Mouse (Mus musculus) mouse embryonic stem cell (cell line): ENCODE results near the gene 4930539E08Rik.

Experiments used
- in situ Hi-C, 2 experiments: fragments of 300-500 bp; cut with MboI; formaldehyde crosslinking; loops; 1 replicate in 1 of 2; 3 replicates in 1 of 2; pipeline ENCODE4 v1.14.3; 2019 to 2020; ENCODE audit warnings: low sequenced_read_pairs in 2 of 2, low pct_unique_long_range_greater_than_20kb in 1 of 2, mixed read lengths in 1 of 2; ENCODE audit not compliant: unreplicated experiment in 1 of 2

The 4930539E08Rik gene

GRCm38 (mm10) chr17:28901559-28901958 lies 13.6 kb downstream of the 4930539E08Rik start:
- in situ Hi-C loops, result no loop called here

DNA sequence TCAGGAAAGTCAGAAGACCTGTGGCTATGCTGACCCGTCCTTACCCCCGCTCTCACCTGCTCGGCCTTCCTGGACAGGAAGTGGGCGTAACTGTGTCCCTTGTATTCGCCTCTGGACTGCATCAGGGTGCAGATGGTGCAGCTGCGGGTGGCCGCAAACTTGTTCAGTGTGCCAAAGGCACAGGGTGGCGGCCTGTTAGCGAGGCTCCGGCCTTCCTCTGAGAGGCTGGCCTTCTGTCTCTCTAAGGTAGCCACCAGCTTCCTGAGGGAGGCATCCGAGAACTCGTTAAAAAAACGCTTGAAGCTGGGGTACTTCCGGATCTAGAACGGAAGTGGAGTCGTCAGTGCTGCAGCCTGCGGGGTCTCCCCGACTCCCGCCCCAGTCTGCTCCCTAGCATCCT lies 15.7 kb downstream of the 4930539E08Rik start:
- in situ Hi-C loops, result no loop called here

DNA sequence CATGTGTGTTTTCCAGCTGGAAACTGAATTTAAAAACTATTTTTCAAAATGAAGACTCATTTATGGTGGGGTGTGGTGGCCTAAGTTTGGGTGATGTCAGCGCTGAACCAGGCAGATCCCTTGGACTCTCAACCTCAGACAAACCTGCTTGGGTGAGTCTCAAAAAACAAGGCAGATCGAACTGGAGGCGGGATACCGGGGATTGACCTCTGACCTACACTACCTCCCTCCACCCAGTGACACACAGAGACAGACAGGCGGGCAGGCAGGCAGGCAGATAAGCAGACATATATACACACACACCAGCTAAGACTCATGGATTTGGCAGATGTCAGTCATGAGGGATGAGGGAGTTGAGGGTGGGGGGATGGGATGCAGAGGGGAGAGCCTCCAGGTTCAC lies 16.9 kb downstream of the 4930539E08Rik start:
- in situ Hi-C loops, result no loop called here

- in situ Hi-C loops, result no loop called here
Observed at GRCm38 (mm10) chr17:28897817-28898216, 17.3 kb downstream of the 4930539E08Rik start.

GRCm38 (mm10) chr17:28896095-28896780 lies 18.9 kb downstream of the 4930539E08Rik start:
- in situ Hi-C loops, result no loop called here

DNA sequence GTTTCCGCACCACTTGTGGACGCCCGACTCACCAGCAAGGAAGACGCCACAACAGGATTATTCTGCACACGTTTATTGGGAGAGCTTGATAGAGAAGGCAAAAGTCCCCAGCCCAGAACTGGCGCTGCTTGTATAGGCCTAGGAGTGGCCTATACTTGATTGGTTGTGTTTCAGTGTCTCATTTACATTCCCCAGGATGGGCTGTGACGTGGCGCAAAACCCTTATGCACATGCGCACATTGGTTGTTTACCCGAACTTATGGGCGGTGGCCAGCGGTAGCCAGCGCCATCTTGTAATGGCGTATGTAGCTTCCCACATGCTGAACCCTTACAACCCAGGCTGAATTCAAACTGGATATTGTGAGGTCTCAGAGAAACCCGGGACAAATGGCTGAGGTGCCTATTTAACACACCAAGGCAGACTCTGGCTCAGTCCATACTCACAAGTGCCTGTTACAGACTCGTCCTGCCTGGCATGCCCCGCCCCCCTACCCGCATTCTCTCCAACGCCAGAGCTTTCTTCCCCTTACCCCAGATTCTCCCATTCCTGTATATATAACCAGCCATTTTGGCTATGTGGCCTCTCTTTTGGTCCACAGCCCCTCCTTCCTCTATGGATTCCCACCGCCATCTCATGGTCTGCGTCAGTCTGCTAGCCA lies 19.8 kb downstream of the 4930539E08Rik start:
- in situ Hi-C loops, result no loop called here

DNA sequence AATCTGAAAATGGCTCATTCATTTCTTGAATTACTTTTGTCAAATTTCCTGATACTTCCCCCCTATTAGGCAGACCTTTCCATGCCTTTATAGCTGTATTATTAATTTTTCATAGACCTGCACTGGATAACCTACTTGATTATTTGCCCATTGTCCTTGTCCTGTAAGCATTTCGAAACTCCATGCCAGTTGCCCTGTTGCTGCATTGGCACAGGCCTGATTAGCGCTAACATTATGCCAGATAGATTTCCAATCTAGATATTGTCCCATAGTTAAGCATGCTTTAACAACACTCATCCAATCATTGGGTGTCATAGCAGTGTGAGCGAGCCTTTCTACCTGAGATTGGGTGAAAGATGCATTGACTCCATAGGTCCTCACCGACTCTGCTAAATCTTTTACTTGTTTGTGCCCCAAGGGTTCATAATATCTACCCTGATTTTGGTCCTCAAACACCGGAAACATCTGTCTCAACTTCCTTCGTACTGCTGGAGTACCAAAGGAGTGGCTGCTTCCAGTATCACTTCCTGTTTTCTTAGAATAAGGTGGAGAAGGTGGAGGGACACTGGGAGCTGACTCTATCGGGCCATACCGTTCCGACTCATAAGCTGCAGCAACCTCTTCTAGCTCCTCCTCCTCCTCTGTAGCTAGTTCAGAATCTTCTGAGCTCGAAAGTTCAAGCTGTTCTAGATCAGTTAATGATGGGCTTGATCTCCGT lies 20.9 kb downstream of the 4930539E08Rik start:
- in situ Hi-C loops, result no loop called here

- in situ Hi-C loops, result no loop called here
Observed at GRCm38 (mm10) chr17:28886266-28886665, 28.9 kb downstream of the 4930539E08Rik start.

- in situ Hi-C loops, result no loop called here
Observed at GRCm38 (mm10) chr17:28885231-28885630, 29.9 kb downstream of the 4930539E08Rik start.

DNA sequence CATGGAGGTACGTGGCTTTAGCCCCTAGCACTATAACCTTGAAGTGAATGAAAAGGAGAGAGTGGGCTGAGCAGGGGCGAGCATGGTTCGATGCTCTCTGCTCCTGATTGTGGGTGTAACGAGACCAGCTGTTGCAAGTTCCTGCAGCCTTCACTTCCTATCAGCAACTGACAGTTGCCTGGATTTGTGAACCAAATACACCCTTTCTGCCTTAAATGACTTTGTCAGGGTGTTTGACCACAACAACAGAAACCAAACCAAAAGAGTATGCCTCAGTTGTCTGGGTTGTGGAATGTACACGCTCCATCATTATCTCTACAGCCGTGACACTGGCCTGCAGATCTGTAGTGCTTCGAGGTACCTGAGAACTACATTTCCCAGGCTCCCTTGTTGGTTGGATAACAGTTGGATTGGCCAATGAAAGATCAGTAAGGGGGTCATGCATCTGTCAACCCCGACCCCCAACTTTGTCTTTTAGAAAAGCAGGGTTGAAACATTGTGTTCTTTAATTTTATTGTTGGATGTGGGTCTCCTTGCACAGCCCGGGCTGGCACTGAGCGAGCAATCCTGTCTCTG lies 31.1 kb downstream of the 4930539E08Rik start:
- in situ Hi-C loops, result no loop called here

GRCm38 (mm10) chr17:28882810-28883209 lies 32.3 kb downstream of the 4930539E08Rik start:
- in situ Hi-C loops, result no loop called here

DNA sequence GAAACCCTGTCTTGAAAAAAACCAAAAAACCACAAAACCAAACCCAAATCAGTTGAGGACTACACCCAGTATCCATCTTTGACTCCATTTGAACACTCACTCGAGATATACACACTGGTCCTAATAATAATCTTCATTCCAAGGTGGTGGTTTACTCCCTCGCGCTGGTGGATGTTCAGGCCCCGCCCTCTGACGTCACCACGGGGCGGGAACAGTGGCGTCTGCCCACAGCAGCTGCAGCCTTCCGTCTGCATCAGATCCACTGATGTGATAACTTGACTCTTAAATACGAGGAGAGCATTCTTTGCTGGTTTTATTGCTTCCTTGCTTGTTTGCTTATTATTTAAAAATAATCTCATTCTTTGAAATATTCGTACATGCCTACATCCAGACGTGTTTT lies 32.8 kb downstream of the 4930539E08Rik start:
- in situ Hi-C loops, result no loop called here

- in situ Hi-C loops, result no loop called here
Observed at GRCm38 (mm10) chr17:28879931-28880391, 35.2 kb downstream of the 4930539E08Rik start.

GRCm38 (mm10) chr17:28876821-28877220 lies 38.3 kb downstream of the 4930539E08Rik start:
- in situ Hi-C loops, result no loop called here

DNA sequence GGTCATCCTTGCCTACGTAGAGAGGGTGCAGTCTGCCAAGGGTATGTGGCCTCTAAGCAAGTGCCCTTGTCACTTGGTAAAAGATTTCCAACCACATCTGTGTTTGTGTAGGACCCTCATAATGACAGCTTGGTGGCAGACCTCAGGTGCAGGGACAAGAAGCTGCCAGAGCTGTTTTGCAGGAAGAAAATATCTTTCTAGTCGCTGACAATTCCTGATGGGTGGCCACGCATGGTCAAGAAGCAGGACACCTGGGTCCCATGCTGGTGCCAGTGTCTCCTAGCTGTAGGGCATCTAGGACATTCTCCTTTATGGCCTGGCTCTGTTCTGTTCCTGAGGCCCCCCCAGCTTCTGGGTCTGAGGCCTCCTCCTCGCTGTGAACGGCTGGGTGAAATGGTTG lies 38.8 kb downstream of the 4930539E08Rik start:
- in situ Hi-C loops, result no loop called here

DNA sequence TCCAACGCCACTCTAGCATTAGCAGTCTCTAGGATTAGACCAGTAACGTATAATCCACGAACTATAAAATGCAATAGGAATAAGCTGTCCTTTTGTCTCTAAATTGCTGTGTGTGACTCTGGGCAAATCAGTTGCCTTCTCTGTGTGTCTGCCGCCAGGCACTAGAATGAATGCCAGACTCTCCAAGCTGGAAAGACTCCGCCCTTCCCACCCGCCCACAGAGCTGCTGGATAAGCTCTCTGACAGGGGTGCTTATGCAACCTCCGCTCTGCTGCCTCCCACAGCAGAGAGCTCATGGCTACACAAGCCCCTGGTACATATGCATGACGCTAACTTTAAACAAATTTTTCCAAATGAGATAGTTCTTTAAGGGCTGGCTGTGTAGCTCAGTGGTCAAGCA lies 39.8 kb downstream of the 4930539E08Rik start:
- in situ Hi-C loops, result no loop called here

DNA sequence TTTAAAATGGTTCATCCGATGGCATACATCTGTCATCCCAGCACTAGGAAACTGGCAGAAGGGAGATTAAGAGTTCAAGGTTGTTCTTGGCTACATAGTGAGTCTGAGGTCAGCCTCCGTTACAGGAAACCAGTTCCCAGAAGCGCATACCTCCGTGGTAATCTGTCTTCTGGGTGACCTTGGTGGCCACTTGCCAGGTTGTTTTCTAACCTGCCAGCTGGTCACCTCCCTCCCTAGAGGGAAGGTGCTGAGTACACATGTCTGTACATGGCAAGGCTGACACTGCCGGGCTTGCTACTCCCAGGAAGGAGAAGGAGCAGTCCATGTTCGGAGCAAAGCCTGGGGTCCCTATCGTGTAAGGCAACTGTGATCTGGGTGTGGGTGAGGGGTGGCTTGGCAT lies 40.3 kb downstream of the 4930539E08Rik start:
- in situ Hi-C loops, result no loop called here

DNA sequence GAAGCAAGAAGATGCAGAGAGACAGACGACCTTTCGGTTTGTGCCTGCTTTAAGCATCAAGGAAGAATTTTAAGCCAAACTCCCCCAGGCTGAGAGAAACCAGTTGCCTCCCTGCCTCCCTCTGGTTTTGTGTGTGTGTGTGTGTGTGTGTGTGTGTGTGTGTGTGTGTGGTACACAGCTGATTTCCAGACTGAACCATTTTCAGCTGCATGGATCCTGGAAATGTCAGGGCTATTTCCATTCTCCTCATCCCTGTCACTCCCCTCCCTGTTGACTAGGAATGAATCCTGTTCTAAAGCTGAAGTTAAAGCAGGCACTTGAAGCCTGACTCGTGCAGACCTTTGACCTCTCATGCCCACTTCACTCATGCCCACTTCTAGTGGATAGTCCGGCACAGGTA lies 40.9 kb downstream of the 4930539E08Rik start:
- in situ Hi-C loops, result no loop called here

- in situ Hi-C loops, result no loop called here
Observed at GRCm38 (mm10) chr17:28872322-28872721, 42.8 kb downstream of the 4930539E08Rik start.
